Mouse (Mus musculus) heart, adult 2 months (tissue): ENCODE data around the gene Mgmt. TPM values are rescaled to one million over a fixed set of nuclear protein-coding genes. Genes with fewer than 3 reads are reported as not detected.

Experiments
- DNase-seq, 2 experiments: peaks; one replicate each; pipeline ENCODE4 v3.0.0; 2021
- H3K27ac ChIP-seq: fragments of 200-600 bp; 2 replicates; pipeline ENCODE4 v1.8.1; 2022
- H3K27me3 ChIP-seq: fragments of 200-500 bp; 2 replicates; pipeline ENCODE4 v1.6.1; 2012; ENCODE audit warnings: mild to moderate bottlenecking, low read length, inconsistent platforms, mixed read lengths; ENCODE audit not compliant: control insufficient read depth, insufficient read depth
- H3K36me3 ChIP-seq: fragments of 200-500 bp; 2 replicates; pipeline ENCODE4 v1.6.1; 2012; ENCODE audit warnings: low read length, inconsistent platforms; ENCODE audit not compliant: control insufficient read depth, insufficient read depth
- H3K4me1 ChIP-seq: fragments of 200-500 bp; 2 replicates; pipeline ENCODE4 v1.6.1; 2011; ENCODE audit warnings: low read length; ENCODE audit not compliant: control insufficient read depth, insufficient read depth
- H3K4me3 ChIP-seq: fragments of 200-600 bp; 2 replicates; pipeline ENCODE4 v1.8.1; 2022
- H3K79me2 ChIP-seq: fragments of 200-500 bp; replicated peaks from 2 replicates; pipeline ENCODE4 v1.6.1; 2012; ENCODE audit warnings: mild to moderate bottlenecking, inconsistent platforms, low read length, moderate library complexity, mixed read lengths; ENCODE audit not compliant: control insufficient read depth, insufficient read depth
- H3K9ac ChIP-seq: fragments of 200-500 bp; 2 replicates; pipeline ENCODE4 v1.6.1; 2012; ENCODE audit warnings: low read depth, mild to moderate bottlenecking, control low read depth, inconsistent platforms, low read length, mixed read lengths
- CTCF ChIP-seq: fragments of 200-600 bp; IDR thresholded peaks from 2 replicates; pipeline ENCODE4 v1.8.1; 2022; ENCODE audit warnings: antibody characterized with exemption, mild to moderate bottlenecking, moderate library complexity
- EP300 ChIP-seq: fragments of 200-500 bp; IDR thresholded peaks from 2 replicates; pipeline ENCODE4 v1.6.1; 2011; ENCODE audit warnings: low read depth, low read length, control low read depth; ENCODE audit not compliant: insufficient read depth
- POLR2A ChIP-seq: fragments of 200-500 bp; IDR thresholded peaks from 2 replicates; pipeline ENCODE4 v1.6.1; 2011; ENCODE audit warnings: mild to moderate bottlenecking, low read depth, low read length, control low read depth; ENCODE audit not compliant: insufficient read depth
- WGBS: fragments of 180-500 bp; shearing (Covaris S2); methylation state at CpG from one replicate; pipeline ENCODE4 v1.1.7; 2018; 5-methylcytosine and 5-hydroxymethylcytosine counted together
- intact Hi-C: fragments of 180-260 bp; cut with DNase I; formaldehyde crosslinking; loops from one replicate; pipeline ENCODE4 v1.15.1; 2025
- polyA plus RNA-seq: library from polyadenylated mRNA; depleted of rRNA; stranded (reverse); fragments of >200 nt; gene quantifications from 2 replicates; pipeline ENCODE4 v1.2.3, GENCODE M21; 2012
- total RNA-seq, 2 experiments: library from RNA; stranded (reverse); gene quantifications; 2 replicates each; pipeline ENCODE4 v1.2.3; 2021

The Mgmt gene
- total and polyA plus RNA-seq, 3 experiments, result 3.6 to 3.8 (median 3.7) TPM

- intact Hi-C loops, result no loop called here
- no peak for TF ChIP-seq POLR2A
- H3K4me1 ChIP-seq, result 0 out of 2 replicates have a peak, but pooled peaks cover 2% of the 10 kb centered on the region
- no peaks in the 10 kb centered on the region for H3K36me3 ChIP-seq
- WGBS, result 53% methylated on average over 2 of the region's 2 CpGs
- no peak for DNase-seq
- no peaks in the 10 kb centered on the region for H3K27me3 ChIP-seq
- no peaks in the 10 kb centered on the region for H3K79me2 ChIP-seq
- no peak overlapping the region for H3K9ac ChIP-seq
- H3K27ac ChIP-seq, result no peak overlapping the region; the same call in 1 of the 2 replicates
- H3K4me3 ChIP-seq, result no peak overlapping the region
These were observed 48.0 kb downstream of the Mgmt start for GRCm38 (mm10) chr7:136942414-136942813.

GRCm38 (mm10) chr7:136943886-136944285 is 49.5 kb downstream of the Mgmt start:
- no peaks in the 10 kb centered on the region for H3K27me3 ChIP-seq
- WGBS, result 93% methylated on average over 5 of the region's 5 CpGs
- H3K9ac ChIP-seq, result no peak overlapping the region
- H3K79me2 ChIP-seq, result no peaks in the 10 kb centered on the region
- no peak overlapping the region for H3K27ac ChIP-seq
- no peaks in the 10 kb centered on the region for H3K36me3 ChIP-seq
- intact Hi-C loops, result no loop called here
- no peak for TF ChIP-seq EP300
- TF ChIP-seq POLR2A, result no peak
- no peak for TF ChIP-seq CTCF
- H3K4me1 ChIP-seq, result 0 out of 2 replicates have a peak, but pooled peaks cover 2% of the 10 kb centered on the region
- no peak overlapping the region for H3K4me3 ChIP-seq
- no peak for DNase-seq

- Histone ChIP-seq H3K4me1 (0 out of 2 replicates have a peak, but pooled peaks cover 2% of the 10 kb centered on the region), H3K36me3 (no peaks in the 10 kb centered on the region), H3K27me3 (no peaks in the 10 kb centered on the region), H3K27ac (no peak overlapping the region), H3K9ac (no peak overlapping the region), H3K79me2 (no peaks in the 10 kb centered on the region), H3K4me3 (no peak overlapping the region)
- intact Hi-C loops, result no loop called here
- no peak for DNase-seq
- 35% methylated on average over 10 of the region's 10 CpGs for WGBS
- TF ChIP-seq CTCF, result peak; percentile 6; the same call in 1 of the 2 replicates
- TF ChIP-seq EP300, result no peak
These were observed 51.3 kb downstream of the Mgmt start for GRCm38 (mm10) chr7:136945697-136946096.

GRCm38 (mm10) chr7:136946131-136946530 is 51.7 kb downstream of the Mgmt start:
- H3K4me3 ChIP-seq, result no peak overlapping the region
- no peaks in the 10 kb centered on the region for H3K27me3 ChIP-seq
- 63% methylated on average over 9 of the region's 9 CpGs for WGBS
- H3K9ac ChIP-seq, result no peak overlapping the region
- TF ChIP-seq CTCF (no peak; the same call in 1 of the 2 replicates), POLR2A (no peak), EP300 (no peak)
- H3K4me1 ChIP-seq, result 0 out of 2 replicates have a peak, but pooled peaks cover 2% of the 10 kb centered on the region
- no peaks in the 10 kb centered on the region for H3K36me3 ChIP-seq
- no peak overlapping the region for H3K27ac ChIP-seq
- intact Hi-C loops, result no loop called here
- peak; percentile 19 to 29 for DNase-seq
- H3K79me2 ChIP-seq, result no peaks in the 10 kb centered on the region

GRCm38 (mm10) chr7:136948275-136948810 is 53.9 kb downstream of the Mgmt start:
- H3K4me1 ChIP-seq, result 0 out of 2 replicates have a peak, but pooled peaks cover 2% of the 10 kb centered on the region
- WGBS, result 95% methylated on average over 6 of the region's 6 CpGs
- no peak overlapping the region for H3K9ac ChIP-seq
- H3K36me3 ChIP-seq, result no peaks in the 10 kb centered on the region
- H3K4me3 ChIP-seq, result no peak overlapping the region
- no peak for DNase-seq
- TF ChIP-seq POLR2A (no peak), CTCF (no peak), EP300 (no peak)
- no peaks in the 10 kb centered on the region for H3K27me3 ChIP-seq
- no peak overlapping the region for H3K27ac ChIP-seq
- intact Hi-C loops, result no loop called here
- no peaks in the 10 kb centered on the region for H3K79me2 ChIP-seq

GRCm38 (mm10) chr7:136952608-136953007 is 58.2 kb downstream of the Mgmt start:
- Histone ChIP-seq H3K27me3 (no peaks in the 10 kb centered on the region), H3K27ac (no peak overlapping the region), H3K4me1 (no peaks in the 10 kb centered on the region), H3K4me3 (no peak overlapping the region), H3K9ac (no peak overlapping the region), H3K79me2 (no peaks in the 10 kb centered on the region), H3K36me3 (no peaks in the 10 kb centered on the region)
- intact Hi-C loops, result no loop called here
- no peak for DNase-seq
- TF ChIP-seq EP300, result no peak
- TF ChIP-seq POLR2A, result no peak
- no peak for TF ChIP-seq CTCF
- 85% methylated on average over 7 of the region's 7 CpGs for WGBS
